Mouse (Mus musculus): ENCODE measurements around the gene Vmn1r128.
"Not testable (repeated sequence)": the region's sequence is repeated elsewhere in the genome, so short reads cannot be mapped to it uniquely, and the experiment has no call there.

The Vmn1r128 gene

GRCm38 (mm10) chr7:21349073-21349472 is at the start of gene Vmn1r128:
TSS of gene Vmn1r128 (plus strand) at chr7:21349373.
- not testable (repeated sequence) for DNase-seq

DNA sequence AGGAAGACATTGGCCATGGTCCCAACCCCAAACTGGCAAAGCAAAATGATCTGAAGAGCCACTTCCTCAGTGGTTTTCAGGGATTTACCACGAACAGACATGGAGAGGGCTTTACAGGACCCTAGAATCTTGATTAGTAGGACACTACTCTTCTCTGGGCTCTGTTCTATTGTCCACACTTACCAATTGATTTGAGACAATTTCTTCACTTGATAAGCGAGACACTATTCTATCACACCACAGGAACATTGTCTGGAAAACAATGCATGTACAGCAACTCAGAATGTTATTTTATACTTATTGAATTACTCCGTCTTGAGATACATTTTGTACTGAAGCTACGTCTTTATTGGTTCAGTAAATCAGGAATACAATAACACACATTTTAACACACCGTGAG is 47.8 kb upstream of the Vmn1r128 start, which contains the start of gene Vmn1r126:
TSS of gene Vmn1r126 (minus strand) at position 101 of the 400 bp plus-strand sequence.
- not testable (repeated sequence) for DNase-seq

GRCm38 (mm10) chr7:21319761-21320160 is 29.4 kb upstream of the Vmn1r128 start, which contains the start of gene Vmn1r127:
TSS of gene Vmn1r127 (minus strand) at chr7:21319861.
- DNase-seq, result not testable (repeated sequence)

- not testable (repeated sequence) for DNase-seq
These were observed 12.0 kb downstream of the Vmn1r128 start, which contains the start of gene Vmn1r129 for GRCm38 (mm10) chr7:21361191-21361590. TSS of gene Vmn1r129 (minus strand) at chr7:21361291.

Data from thymus, postnatal 25 days (tissue).